Mouse (Mus musculus): Measurements from ENCODE around the gene Cmip. TPM values are rescaled to one million over a fixed set of nuclear protein-coding genes. Genes with fewer than 3 reads are reported as not detected.
A peak's percentile ranks its signal among the peaks of the same experiment; 100 is the strongest.

The Cmip gene
- total and polyA plus RNA-seq, 3 experiments, result 17.0 to 71.8 TPM; not detected in 1

DNA sequence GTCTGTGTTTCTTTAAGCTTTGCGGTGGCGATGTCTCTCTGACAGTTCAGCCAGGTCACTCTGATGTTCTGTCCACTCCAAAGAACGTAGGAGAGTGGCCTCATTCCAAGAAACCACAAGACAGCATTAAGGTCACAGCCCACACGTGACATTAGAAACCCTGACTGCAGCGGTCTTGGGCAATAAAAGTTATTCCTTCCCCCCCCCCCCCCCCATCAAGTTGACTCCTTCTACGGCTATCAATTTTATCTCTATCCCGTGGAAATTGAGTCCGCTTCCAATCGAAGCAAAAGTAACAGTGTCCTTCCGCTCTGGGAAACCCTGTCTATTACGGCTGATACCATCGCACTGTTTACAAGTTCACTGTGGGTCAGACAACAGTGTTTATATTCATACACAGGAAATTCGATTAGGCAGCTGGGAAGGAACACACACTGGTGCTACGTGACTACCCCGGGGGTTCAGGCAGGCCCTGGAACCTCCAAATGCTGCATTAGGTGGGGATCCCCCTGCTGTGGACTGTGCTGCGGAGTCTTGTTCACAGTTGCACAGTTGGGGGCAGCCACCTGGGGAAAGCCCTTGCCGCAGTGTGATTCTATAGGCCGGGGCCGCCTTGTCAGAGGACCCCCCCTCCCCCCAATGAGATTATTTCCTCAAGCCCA, 82.6 kb downstream of the Cmip start:
- Histone ChIP-seq H3K4me3 (ENCODE audit: control insufficient read depth in 1 of 2, insufficient read depth in 1 of 2, low read depth in 2 of 2, low read length in 2 of 2) (no peak overlapping the region), H3K36me3 (ENCODE audit: control insufficient read depth in 1 of 2, insufficient read depth in 2 of 2, low read length in 2 of 2) (peaks cover 0 to 17% of the 10 kb centered on the region in 2 experiments; a peak in 3 of 4 replicates), H3K27ac (ENCODE audit: control insufficient read depth, low read depth, low read length) (peak overlapping the region; percentile 23), H3K79me2 (ENCODE audit: control insufficient read depth, insufficient read depth, low read length, poor library complexity) (peaks cover 29% of the 10 kb centered on the region), H3K9ac (ENCODE audit: control insufficient read depth, low read depth, low read length, poor library complexity, severe bottlenecking) (no peak overlapping the region), H3K9me3 (replicated peaks; ENCODE audit: insufficient read depth, low read length) (no peaks in the 10 kb centered on the region), H3K27me3 (ENCODE audit: control insufficient read depth in 1 of 2, insufficient read depth in 2 of 2, low read length in 2 of 2) (no peaks in the 10 kb centered on the region), H3K4me1 (ENCODE audit: control insufficient read depth in 1 of 2, insufficient read depth in 2 of 2, low read length in 2 of 2) (peaks cover 0 to 19% of the 10 kb centered on the region in 2 experiments; a peak in 3 of 4 replicates)
- TF ChIP-seq NRF1 (IDR thresholded peaks at IDR 0.05; ENCODE audit: insufficient read depth, low read depth, low read length, poor library complexity, severe bottlenecking) (no peak), SMC3 (IDR thresholded peaks at IDR 0.05; ENCODE audit: low read depth, low read length) (0 out of 2 replicates have a peak, but pooled peaks have one; percentile 3), TCF12 (IDR thresholded peaks at IDR 0.05; ENCODE audit: low read depth, low read length) (no peak)
- DNase-seq (ENCODE audit: low read depth, low spot score), result no peak

DNA sequence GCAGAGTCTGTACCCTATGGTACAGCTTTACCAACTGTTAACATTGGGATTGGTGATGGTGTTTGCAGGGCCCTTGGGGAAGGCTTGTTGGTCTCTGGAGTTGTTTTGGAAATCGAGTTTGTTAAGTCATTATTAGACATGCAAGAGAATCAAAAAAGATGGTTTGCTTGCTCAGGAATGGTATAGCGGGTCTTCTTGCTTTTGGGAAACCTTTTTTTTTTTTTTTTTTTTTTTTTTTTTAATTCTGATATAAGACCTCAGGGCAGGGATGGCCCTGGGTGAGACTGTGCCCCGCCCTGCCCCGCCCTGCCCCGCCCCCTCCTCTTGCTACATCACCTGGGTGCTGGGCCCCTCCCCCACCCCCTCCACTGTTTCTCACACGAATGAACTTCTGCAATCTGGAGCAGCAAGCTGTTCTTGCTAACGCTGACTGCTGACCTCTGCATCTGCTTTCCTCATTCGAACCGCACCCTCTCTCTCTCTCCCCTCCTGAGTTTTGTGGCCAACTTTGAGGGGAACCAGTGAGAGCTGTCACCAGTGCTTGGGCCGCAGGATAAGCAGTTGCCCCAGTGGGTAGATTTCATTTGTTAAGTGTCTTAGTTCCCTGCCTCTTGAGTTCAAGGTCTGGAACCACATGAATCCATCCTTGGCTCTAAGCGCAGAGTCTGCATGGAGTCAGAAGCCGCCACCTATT, 83.2 kb downstream of the Cmip start:
- Histone ChIP-seq H3K27me3 (ENCODE audit: control insufficient read depth in 1 of 2, insufficient read depth in 2 of 2, low read length in 2 of 2) (no peaks in the 10 kb centered on the region), H3K27ac (ENCODE audit: control insufficient read depth, low read depth, low read length) (peak overlapping the region; percentile 43), H3K79me2 (ENCODE audit: control insufficient read depth, insufficient read depth, low read length, poor library complexity) (peaks cover 28% of the 10 kb centered on the region), H3K4me3 (ENCODE audit: control insufficient read depth in 1 of 2, insufficient read depth in 1 of 2, low read depth in 2 of 2, low read length in 2 of 2) (no peak overlapping the region), H3K36me3 (ENCODE audit: control insufficient read depth in 1 of 2, insufficient read depth in 2 of 2, low read length in 2 of 2) (peaks cover 0 to 17% of the 10 kb centered on the region in 2 experiments; a peak in 3 of 4 replicates), H3K9me3 (replicated peaks; ENCODE audit: insufficient read depth, low read length) (no peaks in the 10 kb centered on the region), H3K9ac (ENCODE audit: control insufficient read depth, low read depth, low read length, poor library complexity, severe bottlenecking) (no peak overlapping the region), H3K4me1 (ENCODE audit: control insufficient read depth in 1 of 2, insufficient read depth in 2 of 2, low read length in 2 of 2) (peaks cover 0 to 19% of the 10 kb centered on the region in 2 experiments; a peak in 3 of 4 replicates)
- peak; percentile 88 for DNase-seq (ENCODE audit: low read depth, low spot score)
- TF ChIP-seq TBP (IDR thresholded peaks at IDR 0.05; ENCODE audit: low read depth, low read length) (peak; percentile 98), SMC3 (IDR thresholded peaks at IDR 0.05; ENCODE audit: low read depth, low read length) (no peak), USF2 (IDR thresholded peaks at IDR 0.05; ENCODE audit: borderline replicate concordance in 1 of 2, insufficient read depth in 1 of 2, low read depth in 1 of 2, low read length in 2 of 2) (no peak), TAL1 (IDR thresholded peaks at IDR 0.05; ENCODE audit: low read length) (peak; percentile 56), GATA1 (IDR thresholded peaks at IDR 0.05; ENCODE audit: low read depth, low read length) (no peak), ELF1 (IDR thresholded peaks at IDR 0.05; ENCODE audit: low read depth, low read length) (no peak), MAX (IDR thresholded peaks at IDR 0.05; ENCODE audit: low read length) (no peak), MEF2A (IDR thresholded peaks at IDR 0.05; ENCODE audit: extremely low read depth, insufficient replicate concordance, low read depth, low read length, poor library complexity, severe bottlenecking) (no peak), USF1 (IDR thresholded peaks at IDR 0.05; ENCODE audit: low read depth, low read length) (no peak), POLR2AphosphoS5 (IDR thresholded peaks at IDR 0.05; ENCODE audit: borderline replicate concordance, low read depth, low read length) (no peak), POLR2A (IDR thresholded peaks at IDR 0.05; ENCODE audit: control insufficient read depth in 1 of 2, insufficient read depth in 1 of 2, low read depth in 1 of 2, low read length in 2 of 2, poor library complexity in 1 of 2) (no peak), HCFC1 (IDR thresholded peaks at IDR 0.05; ENCODE audit: low read depth, low read length) (no peak), RCOR1 (IDR thresholded peaks at IDR 0.05; ENCODE audit: low read depth, low read length) (peak; percentile 50; the same call in 1 of the 2 replicates), MXI1 (IDR thresholded peaks at IDR 0.05; ENCODE audit: low read depth, low read length) (no peak), MYC (IDR thresholded peaks at IDR 0.05; ENCODE audit: low read depth, low read length) (no peak), MAFK (IDR thresholded peaks at IDR 0.05; ENCODE audit: borderline replicate concordance, low read depth, low read length) (no peak), ZKSCAN1 (IDR thresholded peaks at IDR 0.05; ENCODE audit: low read depth, low read length) (no peak), JUND (IDR thresholded peaks at IDR 0.05; ENCODE audit: low read depth, low read length) (no peak), CTCF (IDR thresholded peaks at IDR 0.05 in 2 of 3, conservative IDR thresholded peaks at IDR 0.05 in 1 of 3; ENCODE audit: control insufficient read depth in 1 of 3, insufficient read depth in 1 of 3, low read depth in 2 of 3, low read length in 3 of 3, poor library complexity in 1 of 3, severe bottlenecking in 1 of 3) (no peak), TCF12 (IDR thresholded peaks at IDR 0.05; ENCODE audit: low read depth, low read length) (peak; percentile 41; the same call in 1 of the 2 replicates), ZNF384 (IDR thresholded peaks at IDR 0.05; ENCODE audit: low read depth, low read length) (peak; percentile 77), MAZ (IDR thresholded peaks at IDR 0.05; ENCODE audit: low read depth, low read length) (0 out of 2 replicates have a peak, but pooled peaks have one; percentile 36), RAD21 (IDR thresholded peaks at IDR 0.05; ENCODE audit: low read depth, low read length) (no peak), ZMIZ1 (IDR thresholded peaks at IDR 0.05; ENCODE audit: low read depth, low read length) (no peak), ZC3H11A (IDR thresholded peaks at IDR 0.05; ENCODE audit: low read depth, low read length) (no peak), POLR2AphosphoS2 (IDR thresholded peaks at IDR 0.05; ENCODE audit: low read length) (no peak), NRF1 (IDR thresholded peaks at IDR 0.05; ENCODE audit: insufficient read depth, low read depth, low read length, poor library complexity, severe bottlenecking) (no peak), MYB (IDR thresholded peaks at IDR 0.05; ENCODE audit: low read depth, low read length) (no peak)

All from MEL (cell line).